Mouse (Mus musculus) limb, embryonic 12.5 days (tissue): ENCODE results near the gene Cox7a1. TPM values are rescaled to one million over a fixed set of nuclear protein-coding genes. Genes with fewer than 3 reads are reported as not detected.
A peak's percentile ranks its signal among the peaks of the same experiment; 100 is the strongest.
"Not testable (repeated sequence)": the region's sequence is repeated elsewhere in the genome, so short reads cannot be mapped to it uniquely, and the experiment has no call there.

Experiments
- ATAC-seq: fragments of 200-750 bp; cut with Nextera tagmentation; 2 replicates; pipeline ENCODE4 v1.8.0; 2017; ENCODE audit warnings: low read depth, moderate TSS enrichment; ENCODE audit not compliant: insufficient number of reproducible peaks, insufficient read depth, low FRiP score, low TSS enrichment
- H3K27ac ChIP-seq: fragments of 300-500 bp; sonication (generic); 2 replicates; pipeline ENCODE4 v1.5.1; 2016; ENCODE audit warnings: mild to moderate bottlenecking, moderate library complexity
- H3K27me3 ChIP-seq: fragments of 300-500 bp; sonication (generic); 2 replicates; pipeline ENCODE4 v1.6.1; 2016; ENCODE audit warnings: mild to moderate bottlenecking, moderate library complexity
- H3K36me3 ChIP-seq: fragments of 300-500 bp; sonication (generic); 2 replicates; pipeline ENCODE4 v1.6.1; 2016; ENCODE audit warnings: mild to moderate bottlenecking, moderate library complexity
- H3K4me1 ChIP-seq: fragments of 300-500 bp; sonication (generic); replicated peaks from 2 replicates; pipeline ENCODE4 v1.6.1; 2016
- H3K4me2 ChIP-seq: fragments of 300-500 bp; sonication (generic); 2 replicates; pipeline ENCODE4 v1.6.1; 2016; ENCODE audit warnings: mild to moderate bottlenecking, moderate library complexity
- H3K4me3 ChIP-seq: fragments of 300-500 bp; sonication (generic); replicated peaks from 2 replicates; pipeline ENCODE4 v1.5.1; 2016; ENCODE audit warnings: mild to moderate bottlenecking
- H3K9ac ChIP-seq: fragments of 300-500 bp; sonication (generic); replicated peaks from 2 replicates; pipeline ENCODE4 v1.6.1; 2016; ENCODE audit warnings: mild to moderate bottlenecking, moderate library complexity
- H3K9me3 ChIP-seq: fragments of 300-500 bp; sonication (generic); 2 replicates; pipeline ENCODE4 v1.6.1; 2016; ENCODE audit warnings: mild to moderate bottlenecking, moderate library complexity
- WGBS: fragments of 180-500 bp; shearing (Covaris S2); methylation state at CpG from one replicate; pipeline ENCODE4 v1.1.7; 2016; 5-methylcytosine and 5-hydroxymethylcytosine counted together
- polyA plus RNA-seq: library from polyadenylated mRNA; unstranded; fragments of >200 nt; fragmentation: Nextera tagmentation; extraction: Ambion mirVana; gene quantifications from 2 replicates; pipeline ENCODE4 v1.2.1, GENCODE M21; 2016

Cox7a1 gene
- polyA plus RNA-seq, 1 experiment from 2014 or later: 2.4 TPM

- H3K27ac ChIP-seq: peak overlapping the region; percentile 87
- H3K9ac ChIP-seq: peak overlapping the region; percentile 76
- peak overlapping the region; percentile 85 for H3K4me2 ChIP-seq
- no peaks in the 10 kb centered on the region for H3K27me3 ChIP-seq
- ATAC-seq: peak; percentile 54
- WGBS: under 1% methylated on average over 24 of the region's 26 CpGs
- peak overlapping the region; percentile 74 for H3K4me3 ChIP-seq
- peaks cover 24% of the 10 kb centered on the region for H3K4me1 ChIP-seq
- H3K36me3 ChIP-seq: peaks cover 38% of the 10 kb centered on the region
- H3K9me3 ChIP-seq: no peaks in the 10 kb centered on the region
Measured at GRCm38 (mm10) chr7:30193581-30194100, 9.7 kb downstream of the Cox7a1 start.

GRCm38 (mm10) chr7:30194101-30194831, 10.3 kb downstream of the Cox7a1 start:
- H3K36me3 ChIP-seq: peaks cover 32% of the 10 kb centered on the region
- peak; percentile 13; the same call in 1 of the 2 replicates for ATAC-seq
- H3K9me3 ChIP-seq: no peaks in the 10 kb centered on the region
- peak overlapping the region; percentile 76 for H3K9ac ChIP-seq
- H3K4me3 ChIP-seq: peak overlapping the region; percentile 74
- under 1% methylated on average over 26 of the region's 26 CpGs for WGBS
- no peaks in the 10 kb centered on the region for H3K27me3 ChIP-seq
- peaks cover 24% of the 10 kb centered on the region for H3K4me1 ChIP-seq
- H3K27ac ChIP-seq: peak overlapping the region; percentile 87
- H3K4me2 ChIP-seq: peak overlapping the region; percentile 85

- H3K36me3 ChIP-seq: peaks cover 28% of the 10 kb centered on the region
- H3K4me2 ChIP-seq: peak overlapping the region; percentile 85
- no peaks in the 10 kb centered on the region for H3K9me3 ChIP-seq
- WGBS: under 1% methylated on average over 28 of the region's 28 CpGs
- H3K4me1 ChIP-seq: peaks cover 24% of the 10 kb centered on the region
- H3K4me3 ChIP-seq: peak overlapping the region; percentile 74
- peak overlapping the region; percentile 76 for H3K9ac ChIP-seq
- H3K27ac ChIP-seq: peak overlapping the region; percentile 87
- no peaks in the 10 kb centered on the region for H3K27me3 ChIP-seq
- peak; percentile 82 for ATAC-seq
Measured at GRCm38 (mm10) chr7:30194884-30195283, 10.9 kb downstream of the Cox7a1 start.

GRCm38 (mm10) chr7:30195461-30195860, 11.5 kb downstream of the Cox7a1 start:
- no peak for ATAC-seq
- 60% methylated on average over 6 of the region's 6 CpGs for WGBS
- peak overlapping the region; percentile 74; the same call in 1 of the 2 replicates for H3K4me3 ChIP-seq
- H3K27me3 ChIP-seq: no peaks in the 10 kb centered on the region
- H3K27ac ChIP-seq: no peak overlapping the region
- no peak overlapping the region for H3K9ac ChIP-seq
- peak overlapping the region; percentile 85 for H3K4me2 ChIP-seq
- H3K36me3 ChIP-seq: peaks cover 23% of the 10 kb centered on the region
- H3K9me3 ChIP-seq: no peaks in the 10 kb centered on the region
- peaks cover 29% of the 10 kb centered on the region for H3K4me1 ChIP-seq

- Histone ChIP-seq H3K27ac (no peak overlapping the region), H3K36me3 (peaks cover 16% of the 10 kb centered on the region)
- 79% methylated on average over 2 of the region's 6 CpGs for WGBS
Measured at GRCm38 (mm10) chr7:30196171-30196570, 12.2 kb downstream of the Cox7a1 start.

GRCm38 (mm10) chr7:30197592-30198129, 13.7 kb downstream of the Cox7a1 start:
- H3K4me2 ChIP-seq: no peak overlapping the region
- H3K36me3 ChIP-seq: peaks cover under 1% of the 10 kb centered on the region; the same call in 1 of the 2 replicates
- no peak overlapping the region for H3K9ac ChIP-seq
- no peaks in the 10 kb centered on the region for H3K9me3 ChIP-seq
- peaks cover 28% of the 10 kb centered on the region for H3K4me1 ChIP-seq
- 65% methylated on average over 5 of the region's 5 CpGs for WGBS
- no peak overlapping the region for H3K4me3 ChIP-seq
- no peak for ATAC-seq
- H3K27ac ChIP-seq: 0 out of 2 replicates have a peak overlapping the region, but pooled peaks have one; percentile 42
- no peaks in the 10 kb centered on the region for H3K27me3 ChIP-seq

More at GRCm38 (mm10) chr7:30196171-30196570, 12.2 kb downstream of the Cox7a1 start:
- no peak for ATAC-seq
- Histone ChIP-seq H3K27me3 (no peaks in the 10 kb centered on the region), H3K4me3 (no peak overlapping the region), H3K4me2 (no peak overlapping the region), H3K9me3 (no peaks in the 10 kb centered on the region), H3K4me1 (peaks cover 31% of the 10 kb centered on the region), H3K9ac (no peak overlapping the region)

GRCm38 (mm10) chr7:30198481-30198971, 14.6 kb downstream of the Cox7a1 start, which contains the start of gene Capns1:
Gene Capns1, minus strand, starts transcription at chr7:30198811.
- 0 out of 2 replicates have a peak within 1 kb of the TSS, but pooled peaks have one; percentile 6 for H3K9ac ChIP-seq

GRCm38 (mm10) chr7:30199498-30200139, 15.7 kb downstream of the Cox7a1 start:
- WGBS: 74% methylated on average over 18 of the region's 18 CpGs
- ATAC-seq: no peak
- Histone ChIP-seq H3K36me3 (no peaks in the 10 kb centered on the region), H3K27ac (no peak overlapping the region), H3K4me1 (peaks cover 21% of the 10 kb centered on the region), H3K9ac (no peak overlapping the region), H3K4me3 (no peak overlapping the region), H3K27me3 (no peaks in the 10 kb centered on the region), H3K4me2 (no peak overlapping the region), H3K9me3 (no peaks in the 10 kb centered on the region)

More at GRCm38 (mm10) chr7:30198481-30198971, 14.6 kb downstream of the Cox7a1 start, which contains the start of gene Capns1:
- WGBS: 12% methylated on average over 8 of the region's 8 CpGs
- H3K27ac ChIP-seq: peak within 1 kb of the TSS; percentile 62; the same call in 1 of the 2 replicates
- H3K4me2 ChIP-seq: peak within 1 kb of the TSS; percentile 29
- no peaks in the 10 kb centered on the region for H3K36me3 ChIP-seq
- H3K9me3 ChIP-seq: no peaks in the 10 kb centered on the region
- H3K27me3 ChIP-seq: no peaks in the 10 kb centered on the region
- no peak for ATAC-seq
- H3K4me3 ChIP-seq: peak within 1 kb of the TSS; percentile 6; the same call in 1 of the 2 replicates
- H3K4me1 ChIP-seq: peaks cover 19% of the 10 kb centered on the region

GRCm38 (mm10) chr7:30200200-30200599, 16.3 kb downstream of the Cox7a1 start:
- no peak overlapping the region for H3K9ac ChIP-seq
- WGBS: 83% methylated on average over 5 of the region's 5 CpGs
- no peaks in the 10 kb centered on the region for H3K27me3 ChIP-seq
- no peak overlapping the region for H3K27ac ChIP-seq
- no peaks in the 10 kb centered on the region for H3K36me3 ChIP-seq
- no peak overlapping the region for H3K4me2 ChIP-seq
- no peak overlapping the region for H3K4me3 ChIP-seq
- H3K9me3 ChIP-seq: no peaks in the 10 kb centered on the region
- no peak for ATAC-seq
- H3K4me1 ChIP-seq: peaks cover 18% of the 10 kb centered on the region

GRCm38 (mm10) chr7:30200661-30201060, 16.7 kb downstream of the Cox7a1 start:
- WGBS: 85% methylated on average over 5 of the region's 5 CpGs
- H3K27me3 ChIP-seq, H3K9me3 ChIP-seq, H3K4me3 ChIP-seq, H3K27ac ChIP-seq, H3K9ac ChIP-seq, ATAC-seq, H3K4me2 ChIP-seq, H3K36me3 ChIP-seq: not testable (repeated sequence)
- peaks cover 14% of the 10 kb centered on the region for H3K4me1 ChIP-seq
